Comparison of ENCODE assay signal across 8 mouse cellular contexts in genomic region chr2:158360873-158361677, GRCm38 (mm10). TPM values are rescaled to one million over a fixed set of nuclear protein-coding genes. Genes with fewer than 3 reads are reported as not detected.
DNase-seq lines count a peak whose midpoint lies in the region; ATAC-seq and TF ChIP-seq lines count a peak whose summit lies in the region.

No protein-coding gene starts in this region.

- peaks cover 15% of the 10 kb centered on the region for H3K4me1 ChIP-seq in heart, embryonic 11.5 days (ENCODE audit: control insufficient read depth, insufficient read depth, low read length)
- H3K4me1 ChIP-seq in kidney, embryonic 15.5 days, result peaks cover 28% of the 10 kb centered on the region
- peaks cover 28% of the 10 kb centered on the region for H3K4me1 ChIP-seq in limb, embryonic 15.5 days
- H3K4me1 ChIP-seq in midbrain, postnatal 0 days (ENCODE audit: insufficient read depth, low read length), result no peaks in the 10 kb centered on the region

- H3K79me2 ChIP-seq in C2C12 (ENCODE audit: control insufficient read depth, insufficient read depth), result peaks cover 52% of the 10 kb centered on the region

- H3K4me3 ChIP-seq in C2C12 (ENCODE audit: insufficient read depth, poor library complexity, severe bottlenecking), result peak overlapping the region; percentile 85
- peak overlapping the region; percentile 70 for H3K4me3 ChIP-seq in heart, embryonic 11.5 days (ENCODE audit: low read depth, low read length)
- peak overlapping the region; percentile 88 for H3K4me3 ChIP-seq in kidney, embryonic 15.5 days (replicated peaks)
- H3K4me3 ChIP-seq in limb, embryonic 15.5 days, result peak overlapping the region; percentile 60
- peak overlapping the region; percentile 72 for H3K4me3 ChIP-seq in midbrain, postnatal 0 days (ENCODE audit: low read depth, low read length)

- no peaks in the 10 kb centered on the region for H3K27me3 ChIP-seq in C2C12 (ENCODE audit: control insufficient read depth, insufficient read depth, insufficient read length)
- H3K27me3 ChIP-seq in heart, embryonic 11.5 days (ENCODE audit: control insufficient read depth, insufficient read depth, low read length), result no peaks in the 10 kb centered on the region
- H3K27me3 ChIP-seq in kidney, embryonic 15.5 days, result no peaks in the 10 kb centered on the region
- no peaks in the 10 kb centered on the region for H3K27me3 ChIP-seq in limb, embryonic 15.5 days
- no peaks in the 10 kb centered on the region for H3K27me3 ChIP-seq in midbrain, postnatal 0 days (ENCODE audit: insufficient read depth, low read length)

- no peaks in the 10 kb centered on the region for H3K9me3 ChIP-seq in heart, embryonic 11.5 days (replicated peaks; ENCODE audit: control insufficient read depth, low read length)
- no peaks in the 10 kb centered on the region for H3K9me3 ChIP-seq in kidney, embryonic 15.5 days (replicated peaks)
- no peaks in the 10 kb centered on the region for H3K9me3 ChIP-seq in limb, embryonic 15.5 days
- H3K9me3 ChIP-seq in midbrain, postnatal 0 days (ENCODE audit: low read length), result no peaks in the 10 kb centered on the region

- peaks cover 46% of the 10 kb centered on the region for H3K36me3 ChIP-seq in C2C12 (ENCODE audit: control insufficient read depth, insufficient read depth)
- H3K36me3 ChIP-seq in heart, embryonic 11.5 days (ENCODE audit: control insufficient read depth, insufficient read depth, low read length), result peaks cover 32% of the 10 kb centered on the region
- H3K36me3 ChIP-seq in kidney, embryonic 15.5 days, result peaks cover 45% of the 10 kb centered on the region
- peaks cover 41% of the 10 kb centered on the region for H3K36me3 ChIP-seq in limb, embryonic 15.5 days
- H3K36me3 ChIP-seq in midbrain, postnatal 0 days (ENCODE audit: insufficient read depth, low read length), result peaks cover 36% of the 10 kb centered on the region

- WGBS in heart, embryonic 11.5 days (ENCODE audit: insufficient replicate concordance), result under 1% methylated on average over 41 of the region's 41 CpGs
- WGBS in kidney, embryonic 15.5 days, result under 1% methylated on average over 41 of the region's 41 CpGs
- under 1% methylated on average over 41 of the region's 41 CpGs for WGBS in limb, embryonic 15.5 days
- under 1% methylated on average over 41 of the region's 41 CpGs for WGBS in midbrain, postnatal 0 days

- H3ac ChIP-seq in C2C12 (ENCODE audit: control insufficient read depth, insufficient read length, low read depth), result peak overlapping the region; percentile 89

- DNase-seq in brain, embryonic 14.5 days (ENCODE audit: low read depth), result peak; percentile 97
- DNase-seq in midbrain, postnatal 0 days (ENCODE audit: low spot score), result peak; percentile 96
- DNase-seq in spleen, postnatal 10 days (ENCODE audit: low spot score in 2 of 2), result peak; percentile 67 to 89

- H3K27ac ChIP-seq in heart, embryonic 11.5 days (ENCODE audit: low read depth, low read length), result peak overlapping the region; percentile 78
- H3K27ac ChIP-seq in kidney, embryonic 15.5 days, result peak overlapping the region; percentile 85
- H3K27ac ChIP-seq in limb, embryonic 15.5 days, result peak overlapping the region; percentile 88
- peak overlapping the region; percentile 76 for H3K27ac ChIP-seq in midbrain, postnatal 0 days (ENCODE audit: low read depth, low read length)

- ATAC-seq in erythroblast, adult 5-6 weeks (replicated peaks; ENCODE audit: low FRiP score, poor library complexity, severe bottlenecking), result peak; percentile 91
- ATAC-seq in heart, embryonic 11.5 days (replicated peaks; ENCODE audit: insufficient number of reproducible peaks, low FRiP score, low TSS enrichment), result peak; percentile 81
- ATAC-seq in kidney, embryonic 15.5 days (replicated peaks; ENCODE audit: low FRiP score), result peak; percentile 87
- ATAC-seq in limb, embryonic 15.5 days (ENCODE audit: insufficient number of reproducible peaks, low FRiP score, low TSS enrichment, low read depth), result peak; percentile 84
- ATAC-seq in midbrain, postnatal 0 days (ENCODE audit: low FRiP score), result peak; percentile 89

- peak; percentile 72; the same call in 1 of the 2 replicates for TF ChIP-seq POLR2A in brain, embryonic 14.5 days (IDR thresholded peaks at IDR 0.05; ENCODE audit: borderline replicate concordance, extremely low read depth, insufficient read depth, insufficient read length, poor library complexity, severe bottlenecking)

- peak overlapping the region; percentile 87 for H3K4me2 ChIP-seq in heart, embryonic 11.5 days
- peak overlapping the region; percentile 78 for H3K4me2 ChIP-seq in kidney, embryonic 15.5 days
- H3K4me2 ChIP-seq in limb, embryonic 15.5 days, result peak overlapping the region; percentile 61
- peak overlapping the region; percentile 79 for H3K4me2 ChIP-seq in midbrain, postnatal 0 days (ENCODE audit: low read depth, low read length, poor library complexity, severe bottlenecking)

- H3K9ac ChIP-seq in heart, embryonic 11.5 days (ENCODE audit: low read depth, low read length), result peak overlapping the region; percentile 88
- H3K9ac ChIP-seq in kidney, embryonic 15.5 days, result peak overlapping the region; percentile 96
- peak overlapping the region; percentile 77 for H3K9ac ChIP-seq in limb, embryonic 15.5 days
- H3K9ac ChIP-seq in midbrain, postnatal 0 days (replicated peaks; ENCODE audit: low read length, poor library complexity, severe bottlenecking), result peak overlapping the region; percentile 86

- peak; percentile 68 for TF ChIP-seq CTCF in C2C12 (IDR thresholded peaks at IDR 0.05; ENCODE audit: control insufficient read depth, insufficient read depth, insufficient read length)
- peak; percentile 86 for TF ChIP-seq CTCF in brain, embryonic 14.5 days (IDR thresholded peaks at IDR 0.05; ENCODE audit: borderline replicate concordance, extremely low read depth, insufficient read depth, insufficient read length)
- peak; percentile 87 for TF ChIP-seq CTCF in midbrain, postnatal 0 days (IDR thresholded peaks at IDR 0.05)

- peaks cover 41% of the 10 kb centered on the region for H3K79me3 ChIP-seq in C2C12 (ENCODE audit: low read depth)

TF ChIP-seq in C2C12, 6 proteins besides CTCF, POLR2A, EP300 and RAD21:
- TF ChIP-seq USF1 (IDR thresholded peaks at IDR 0.05; ENCODE audit: low read depth) (peak; percentile 1), MAX (IDR thresholded peaks at IDR 0.05) (peak; percentile 99), CEBPB (IDR thresholded peaks at IDR 0.05; ENCODE audit: low read depth) (no peak)

RNA-seq across cellular contexts. Expression of gene Snhg11, which starts 14.4 kb away (rescaled TPM):
- polyA plus RNA-seq in C2C12 (2012; fragmentation: generic; extraction: Trizol), result not detected
- polyA plus RNA-seq in brain, embryonic 14.5 days (2012; rRNA removed), result 496 and 652 TPM in 2 replicates
- total RNA-seq in erythroblast, adult 5-6 weeks (2015; ENCODE audit: low replicate concordance), result not detected in 2 replicates
- total RNA-seq in erythroblast, adult 5-6 weeks (2017; ENCODE audit: low replicate concordance), result 0.42 TPM in 1 of 2 replicates, not detected in the other
- polyA plus RNA-seq in heart, embryonic 11.5 days (2014; fragmentation: Nextera tagmentation; extraction: Ambion mirVana), result 1.3 and 1.6 TPM in 2 replicates
- polyA plus RNA-seq in kidney, embryonic 15.5 days (2015; fragmentation: Nextera tagmentation; extraction: Ambion mirVana), result 4.9 and 8.0 TPM in 2 replicates
- polyA plus RNA-seq in limb, embryonic 15.5 days (2015; fragmentation: Nextera tagmentation; extraction: Ambion mirVana), result 2.9 and 4.6 TPM in 2 replicates
- total RNA-seq in midbrain, postnatal 0 days (2014; rRNA removed), result 169 and 264 TPM in 2 replicates
- 514 and 635 TPM in 2 replicates for polyA plus RNA-seq in midbrain, postnatal 0 days (2015; fragmentation: Nextera tagmentation; extraction: Ambion mirVana)

RNA-seq across cellular contexts. Expression of gene Ralgapb, which starts 48.6 kb away (rescaled TPM):
- polyA plus RNA-seq in C2C12 (2012; fragmentation: generic; extraction: Trizol), result 8.4 TPM
- 37.7 and 44.4 TPM in 2 replicates for polyA plus RNA-seq in brain, embryonic 14.5 days (2012; rRNA removed)
- 6.5 and 18.8 TPM in 2 replicates for total RNA-seq in erythroblast, adult 5-6 weeks (2015; ENCODE audit: low replicate concordance)
- 15.3 and 17.2 TPM in 2 replicates for total RNA-seq in erythroblast, adult 5-6 weeks (2017; ENCODE audit: low replicate concordance)
- polyA plus RNA-seq in heart, embryonic 11.5 days (2014; fragmentation: Nextera tagmentation; extraction: Ambion mirVana), result 13.2 and 16.5 TPM in 2 replicates
- 15.5 and 16.2 TPM in 2 replicates for polyA plus RNA-seq in kidney, embryonic 15.5 days (2015; fragmentation: Nextera tagmentation; extraction: Ambion mirVana)
- polyA plus RNA-seq in limb, embryonic 15.5 days (2015; fragmentation: Nextera tagmentation; extraction: Ambion mirVana), result 14.3 and 15.3 TPM in 2 replicates
- total RNA-seq in midbrain, postnatal 0 days (2014; rRNA removed), result 59.0 and 71.7 TPM in 2 replicates
- polyA plus RNA-seq in midbrain, postnatal 0 days (2015; fragmentation: Nextera tagmentation; extraction: Ambion mirVana), result 16.0 and 17.7 TPM in 2 replicates

RNA-seq across cellular contexts. Expression of gene Lbp, which starts 54.8 kb away (rescaled TPM):
- not detected for polyA plus RNA-seq in C2C12 (2012; fragmentation: generic; extraction: Trizol)
- 4.0 and 4.3 TPM in 2 replicates for polyA plus RNA-seq in brain, embryonic 14.5 days (2012; rRNA removed)
- total RNA-seq in erythroblast, adult 5-6 weeks (2015; ENCODE audit: low replicate concordance), result 28.4 and 32.3 TPM in 2 replicates
- 10.5 and 23.2 TPM in 2 replicates for total RNA-seq in erythroblast, adult 5-6 weeks (2017; ENCODE audit: low replicate concordance)
- 9.2 and 10.1 TPM in 2 replicates for polyA plus RNA-seq in heart, embryonic 11.5 days (2014; fragmentation: Nextera tagmentation; extraction: Ambion mirVana)
- polyA plus RNA-seq in kidney, embryonic 15.5 days (2015; fragmentation: Nextera tagmentation; extraction: Ambion mirVana), result 24.7 and 27.2 TPM in 2 replicates
- polyA plus RNA-seq in limb, embryonic 15.5 days (2015; fragmentation: Nextera tagmentation; extraction: Ambion mirVana), result 3.8 and 5.4 TPM in 2 replicates
- 8.8 and 17.8 TPM in 2 replicates for total RNA-seq in midbrain, postnatal 0 days (2014; rRNA removed)
- polyA plus RNA-seq in midbrain, postnatal 0 days (2015; fragmentation: Nextera tagmentation; extraction: Ambion mirVana), result 4.2 and 5.6 TPM in 2 replicates

Comparison
In these comparisons a context has a peak if more than half of its experiments do, and no peak if none do; other contexts are left out.
1. Peak in every context shown above with its lines: DNase-seq, ATAC-seq, H3K4me3 ChIP-seq and H3K27ac ChIP-seq.
2. RNA of gene Snhg11, which starts 14.4 kb away (polyA plus RNA-seq): 496 to 652 TPM in brain, embryonic 14.5 days and 514 to 635 TPM in midbrain, postnatal 0 days; 4.9 to 8.0 TPM in kidney, embryonic 15.5 days, 2.9 to 4.6 TPM in limb, embryonic 15.5 days, 1.3 to 1.6 TPM in heart, embryonic 11.5 days and not detected in C2C12 (single experiment); every median in the first group is over 10 times any median in the second.